Mouse (Mus musculus) frontal cortex, adult 2 months (tissue): ENCODE results near the gene Idi1. TPM values are rescaled to one million over a fixed set of nuclear protein-coding genes. Genes with fewer than 3 reads are reported as not detected.
"Not testable (repeated sequence)": the region's sequence is repeated elsewhere in the genome, so short reads cannot be mapped to it uniquely, and the experiment has no call there.

Experiments used
- DNase-seq, 2 experiments: peaks; one replicate each; pipeline ENCODE4 v3.0.0; 2022; ENCODE audit warnings: low spot score in 1 of 2; ENCODE audit errors: extremely low spot score in 1 of 2
- polyA plus RNA-seq: library from polyadenylated mRNA; depleted of rRNA; stranded (reverse); fragments of >200 nt; gene quantifications from 2 replicates; pipeline ENCODE4 v1.2.3, GENCODE M21; 2012; rRNA removed

The Idi1 gene
- polyA plus RNA-seq, result 37.7 and 40.9 TPM in 2 replicates

- DNase-seq, result peak; percentile 95 to 97
These were observed at the start of gene Idi1 for GRCm38 (mm10) chr13:8885445-8886184. TSS of gene Idi1 (plus strand) at chr13:8885501.

GRCm38 (mm10) chr13:8838394-8838793 lies 46.9 kb upstream of the Idi1 start:
- DNase-seq, result no peak

GRCm38 (mm10) chr13:8839111-8839510 lies 46.2 kb upstream of the Idi1 start:
- no peak for DNase-seq

GRCm38 (mm10) chr13:8839937-8840336 lies 45.4 kb upstream of the Idi1 start:
- DNase-seq, result no peak

- DNase-seq, result no peak
These were observed 44.4 kb upstream of the Idi1 start for GRCm38 (mm10) chr13:8840941-8841340.

- not testable (repeated sequence) for DNase-seq
These were observed 43.5 kb upstream of the Idi1 start for GRCm38 (mm10) chr13:8841846-8842245.

- DNase-seq, result no peak
These were observed 43.0 kb upstream of the Idi1 start for GRCm38 (mm10) chr13:8842273-8842672.

- DNase-seq, result no peak
These were observed 37.6 kb upstream of the Idi1 start for GRCm38 (mm10) chr13:8847702-8848101.

- no peak for DNase-seq
These were observed 36.0 kb upstream of the Idi1 start for GRCm38 (mm10) chr13:8849311-8849710.

GRCm38 (mm10) chr13:8853424-8853823 lies 31.9 kb upstream of the Idi1 start:
- DNase-seq, result no peak

- DNase-seq, result no peak
These were observed 30.5 kb upstream of the Idi1 start for GRCm38 (mm10) chr13:8854769-8855168.

- DNase-seq, result no peak
These were observed 26.8 kb upstream of the Idi1 start for GRCm38 (mm10) chr13:8858453-8858852.

GRCm38 (mm10) chr13:8860861-8861260 lies 24.4 kb upstream of the Idi1 start:
- DNase-seq, result no peak

- no peak for DNase-seq
These were observed 20.3 kb upstream of the Idi1 start for GRCm38 (mm10) chr13:8864990-8865389.

GRCm38 (mm10) chr13:8866612-8867011 lies 18.7 kb upstream of the Idi1 start:
- DNase-seq, result no peak

GRCm38 (mm10) chr13:8869578-8870157 lies 15.6 kb upstream of the Idi1 start:
- DNase-seq, result no peak

- no peak for DNase-seq
These were observed 15.2 kb upstream of the Idi1 start for GRCm38 (mm10) chr13:8870160-8870509.

GRCm38 (mm10) chr13:8870510-8871313 lies 14.6 kb upstream of the Idi1 start:
- DNase-seq, result peak; percentile 87 to 92

GRCm38 (mm10) chr13:8871314-8871962 lies 13.9 kb upstream of the Idi1 start, which contains the start of gene Wdr37:
TSS of gene Wdr37 (minus strand) at chr13:8871909.
- DNase-seq, result peak; percentile 79 to 84

- no peak for DNase-seq
These were observed 11.5 kb upstream of the Idi1 start for GRCm38 (mm10) chr13:8873776-8874175.

GRCm38 (mm10) chr13:8881611-8882010 lies 3.7 kb upstream of the Idi1 start:
- DNase-seq, result no peak
